Comparison of ENCODE assay signal across 20 mouse cellular contexts in the genomic region with DNA sequence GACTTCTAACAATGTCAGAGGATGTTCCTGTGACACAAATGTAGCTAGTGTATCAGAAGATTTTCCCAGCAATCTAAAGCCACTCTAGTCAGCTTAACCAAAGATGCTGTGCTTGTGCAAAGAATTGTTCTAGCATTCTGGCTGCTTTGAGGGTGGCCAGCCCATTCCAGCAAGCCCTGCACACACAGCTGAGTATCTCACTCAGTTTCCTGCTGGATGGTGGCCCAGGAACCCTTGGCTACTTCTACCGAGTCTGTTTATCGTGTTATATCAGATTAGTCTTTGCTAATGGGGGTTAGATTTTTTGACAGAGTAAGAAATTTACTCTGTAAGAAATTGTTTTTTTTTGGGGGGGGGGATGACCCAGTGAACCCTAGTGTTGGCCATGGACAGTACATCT. TPM values are rescaled to one million over a fixed set of nuclear protein-coding genes. Genes with fewer than 3 reads are reported as not detected.
DNase-seq lines count a peak whose midpoint lies in the region; ATAC-seq and TF ChIP-seq lines count a peak whose summit lies in the region.
"Had no signal": no experiment of that assay in that cellular context is flagged by ENCODE, and none has a peak within 500 bp of the region (broad histone marks: within the 10 kb centered on the region; RNA-seq: fewer than 3 reads in every experiment).

No protein-coding gene starts in this region.

- no peak overlapping the region for H3K9ac ChIP-seq in forebrain, embryonic 15.5 days (replicated peaks)
- H3K9ac ChIP-seq: embryonic facial prominence, embryonic 12.5 days; heart, embryonic 15.5 days; limb, embryonic 12.5 days; liver, embryonic 15.5 days had no signal

- TF ChIP-seq CTCF in gastrocnemius, adult 2 months (IDR thresholded peaks at IDR 0.05) = no peak

- H3K4me1 ChIP-seq in forebrain, embryonic 15.5 days = peaks cover 8% of the 10 kb centered on the region
- H3K4me1 ChIP-seq: embryonic facial prominence, embryonic 12.5 days; heart, embryonic 15.5 days; liver, embryonic 15.5 days had no signal

- H3K9me3 ChIP-seq in forebrain, embryonic 15.5 days = no peaks in the 10 kb centered on the region
- H3K9me3 ChIP-seq: embryonic facial prominence, embryonic 12.5 days; heart, embryonic 15.5 days; limb, embryonic 12.5 days; liver, embryonic 15.5 days had no signal

- no peak overlapping the region for H3K4me3 ChIP-seq in gastrocnemius, adult 2 months
- H3K4me3 ChIP-seq in forebrain, embryonic 15.5 days = no peak overlapping the region
- H3K4me3 ChIP-seq: embryonic facial prominence, embryonic 12.5 days; heart, embryonic 15.5 days; limb, embryonic 12.5 days; liver, embryonic 15.5 days had no signal

- 53% methylated on average over 2 of the region's 2 CpGs for WGBS in forebrain, embryonic 15.5 days

- DNase-seq in heart, adult 18-20 months = peak; percentile 35 to 46
- DNase-seq in heart, postnatal 25 days (ENCODE audit: low spot score) = no peak
- DNase-seq in lung, postnatal 10 days = peak; percentile 25
- DNase-seq in lung, postnatal 4 days = no peak
- DNase-seq in gastrocnemius, adult 2 months = peak; percentile 69
- peak; percentile 25 to 37 for DNase-seq in heart, postnatal 14 days
- DNase-seq in right cerebral cortex, postnatal 4 days = no peak
- DNase-seq: adrenal gland, postnatal 25 days; layer of hippocampus, postnatal 36 days had no signal

- no peaks in the 10 kb centered on the region for H3K36me3 ChIP-seq in forebrain, embryonic 15.5 days
- H3K36me3 ChIP-seq: embryonic facial prominence, embryonic 12.5 days; heart, embryonic 15.5 days; limb, embryonic 12.5 days; liver, embryonic 15.5 days had no signal

- H3K27ac ChIP-seq in gastrocnemius, adult 2 months = peak overlapping the region; percentile 38; the same call in 1 of the 2 replicates
- no peak overlapping the region for H3K27ac ChIP-seq in forebrain, embryonic 15.5 days (replicated peaks)
- H3K27ac ChIP-seq: embryonic facial prominence, embryonic 12.5 days; heart, embryonic 15.5 days; limb, embryonic 12.5 days; liver, embryonic 15.5 days had no signal

- intact Hi-C loops in heart, postnatal 25 days (cut with DNase I) = no loop called here
- intact Hi-C loops in gastrocnemius, adult 2 months (cut with DNase I) = no loop called here
- intact Hi-C loops in heart, postnatal 14 days (cut with DNase I) = no loop called here

- no peak for ATAC-seq in forebrain, embryonic 15.5 days (replicated peaks)
- ATAC-seq: hindbrain, embryonic 16.5 days had no signal

- no peak overlapping the region for H3K4me2 ChIP-seq in forebrain, embryonic 15.5 days (replicated peaks)
- H3K4me2 ChIP-seq: embryonic facial prominence, embryonic 12.5 days; heart, embryonic 15.5 days; liver, embryonic 15.5 days; midbrain, embryonic 11.5 days had no signal

- H3K27me3 ChIP-seq in forebrain, embryonic 15.5 days = no peaks in the 10 kb centered on the region
- H3K27me3 ChIP-seq: embryonic facial prominence, embryonic 12.5 days; limb, embryonic 12.5 days had no signal

RNA-seq across cellular contexts. Expression of gene Gm17087, which starts 54.4 kb away (rescaled TPM):
- not detected for total RNA-seq in heart, adult 18-20 months (2021)
- not detected for total RNA-seq in heart, postnatal 25 days (2021)
- total RNA-seq in gastrocnemius, adult 2 months (2021) = not detected
- total RNA-seq in heart, postnatal 14 days (2021) = not detected
- polyA plus RNA-seq in forebrain, embryonic 15.5 days (2015; fragmentation: Nextera tagmentation; extraction: Ambion mirVana) = not detected in 2 replicates
- total RNA-seq: adrenal gland, postnatal 25 days; layer of hippocampus, postnatal 36 days; MEL; neutrophil, adult 5-6 weeks had no signal
- polyA plus RNA-seq: embryonic facial prominence, embryonic 12.5 days; heart, embryonic 15.5 days; hindbrain, embryonic 16.5 days; kidney, embryonic 14.5 days; limb, embryonic 12.5 days; liver, embryonic 15.5 days; midbrain, embryonic 11.5 days; thymus, postnatal 0 days had no signal

Comparison
In these comparisons a context has a peak if more than half of its experiments do, and no peak if none do; other contexts are left out.
1. DNase-seq: peak in heart, adult 18-20 months (2 of 2), lung, postnatal 10 days (single experiment), gastrocnemius, adult 2 months (single experiment) and heart, postnatal 14 days (2 of 2); none in heart, postnatal 25 days (single experiment), lung, postnatal 4 days (0 of 2) and right cerebral cortex, postnatal 4 days (single experiment).